Mouse (Mus musculus): ENCODE measurements around the gene Ltbr. TPM values are rescaled to one million over a fixed set of nuclear protein-coding genes. Genes with fewer than 3 reads are reported as not detected.

Gene Ltbr
- polyA plus RNA-seq (2016; fragmentation: Nextera tagmentation; extraction: Ambion mirVana): 21.0 and 22.7 TPM in 2 replicates

DNA sequence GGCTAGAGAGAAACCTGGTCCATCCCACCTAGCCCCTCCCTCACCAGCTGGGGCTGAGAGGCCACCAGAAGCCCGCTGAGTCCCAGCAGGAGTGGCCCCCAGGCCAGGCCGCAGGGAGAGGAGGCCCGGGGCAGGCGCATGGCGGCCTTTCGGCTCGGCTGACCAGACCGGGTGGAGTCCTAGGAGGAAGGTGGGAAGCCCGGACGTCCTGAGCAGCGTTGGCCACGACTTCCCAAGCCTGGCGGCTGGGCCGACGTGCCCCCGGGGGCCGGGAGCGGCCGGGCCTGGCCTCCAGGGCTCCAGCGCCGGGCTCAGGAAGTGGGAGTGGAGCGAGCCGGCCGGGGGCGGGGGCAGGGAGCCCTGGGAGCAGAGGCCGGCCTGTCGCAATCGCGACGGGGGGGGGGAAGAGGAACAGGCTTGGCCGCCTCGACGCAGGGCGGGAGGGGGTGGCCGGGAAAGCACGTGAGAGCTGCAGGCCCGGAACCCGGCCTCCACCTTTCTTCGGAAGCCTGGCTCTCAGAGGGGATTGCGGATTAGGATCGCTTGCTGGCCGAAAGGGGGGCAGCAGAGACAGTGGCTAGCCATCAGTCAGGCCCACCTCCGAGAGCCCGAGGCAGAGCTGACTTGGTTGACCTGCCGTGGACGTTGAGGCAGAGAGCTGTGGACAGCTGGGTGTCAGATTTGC is at the start of gene Ltbr:
Ltbr (minus strand) TSS at position 340 of the 685 bp plus-strand sequence.
- 2% methylated on average over 44 of the region's 46 CpGs for WGBS
- H3K4me1 ChIP-seq (replicated peaks): peaks cover 46% of the 10 kb centered on the region

DNA sequence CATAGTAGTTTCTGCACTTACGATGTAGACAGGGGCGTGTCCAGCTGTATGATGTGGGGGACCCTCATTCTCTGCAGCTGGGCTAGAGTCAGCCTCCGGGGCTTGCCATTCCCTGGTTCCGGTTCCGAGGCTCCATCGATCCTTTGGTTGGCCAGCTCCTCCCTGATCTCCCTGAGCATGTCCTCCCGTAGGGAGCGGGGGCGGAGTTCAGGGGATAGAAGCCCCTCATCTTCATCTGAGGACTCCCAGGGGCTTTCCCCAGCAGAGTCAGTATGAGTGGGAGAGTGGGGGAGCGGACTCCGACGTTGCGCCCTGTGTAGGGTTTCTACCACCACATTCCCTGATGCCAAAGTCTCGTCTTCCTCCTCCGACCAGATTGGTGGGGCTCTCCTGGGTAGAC is 49.3 kb upstream of the Ltbr start:
- H3K9me3 ChIP-seq: no peaks in the 10 kb centered on the region
- no peak for DNase-seq (ENCODE audit: low spot score)
- peak overlapping the region; percentile 32 for H3K4me3 ChIP-seq
- peaks cover 48% of the 10 kb centered on the region for H3K4me1 ChIP-seq (replicated peaks)
- peaks cover 76% of the 10 kb centered on the region for H3K27me3 ChIP-seq (ENCODE audit: insufficient read depth, poor library complexity, severe bottlenecking)
- H3K36me3 ChIP-seq: peaks cover 31% of the 10 kb centered on the region
- 10% methylated on average over 15 of the region's 15 CpGs for WGBS
- H3K27ac ChIP-seq: 0 out of 2 replicates have a peak overlapping the region, but pooled peaks have one; percentile 17

More for the DNA sequence above, at the start of gene Ltbr:
- peak; percentile 71 for DNase-seq (ENCODE audit: low spot score)
- Histone ChIP-seq H3K36me3 (peaks cover 4% of the 10 kb centered on the region; the same call in 1 of the 2 replicates), H3K27me3 (ENCODE audit: insufficient read depth, poor library complexity, severe bottlenecking) (peaks cover 40% of the 10 kb centered on the region), H3K27ac (peak within 1 kb of the TSS; percentile 92), H3K9me3 (no peaks in the 10 kb centered on the region), H3K4me3 (peak within 1 kb of the TSS; percentile 58)

- no peak for DNase-seq (ENCODE audit: low spot score)
- Histone ChIP-seq H3K27me3 (ENCODE audit: insufficient read depth, poor library complexity, severe bottlenecking) (peaks cover 75% of the 10 kb centered on the region), H3K9me3 (no peaks in the 10 kb centered on the region), H3K27ac (peak overlapping the region; percentile 50; the same call in 1 of the 2 replicates), H3K4me3 (peak overlapping the region; percentile 34), H3K4me1 (replicated peaks) (peaks cover 40% of the 10 kb centered on the region), H3K36me3 (peaks cover 41% of the 10 kb centered on the region)
- 22% methylated on average over 38 of the region's 38 CpGs for WGBS
Measured at GRCm38 (mm10) chr6:125361467-125362291, 48.0 kb upstream of the Ltbr start.

DNA sequence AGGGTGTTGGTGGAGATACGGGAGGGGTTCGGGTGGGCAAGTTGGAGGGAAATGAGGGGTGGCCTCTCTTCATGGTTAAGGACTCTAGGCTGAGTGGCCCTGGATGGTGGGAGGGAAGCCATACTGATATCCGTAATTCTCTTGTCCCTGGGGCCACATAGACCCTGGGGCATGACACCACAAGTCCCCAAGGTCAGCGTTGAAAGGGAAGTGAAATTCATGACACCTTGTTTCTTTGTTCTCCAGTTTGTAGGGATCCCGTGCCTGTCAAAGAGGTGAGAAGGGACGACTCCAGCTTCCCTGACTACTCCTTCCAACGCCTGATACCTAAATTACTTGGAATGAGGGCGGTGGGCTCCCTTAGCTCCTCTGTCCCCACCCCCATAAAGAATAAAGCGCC is 47.2 kb upstream of the Ltbr start:
- Histone ChIP-seq H3K36me3 (peaks cover 41% of the 10 kb centered on the region), H3K27me3 (ENCODE audit: insufficient read depth, poor library complexity, severe bottlenecking) (peaks cover 74% of the 10 kb centered on the region), H3K4me3 (no peak overlapping the region), H3K9me3 (no peaks in the 10 kb centered on the region), H3K27ac (no peak overlapping the region), H3K4me1 (replicated peaks) (peaks cover 45% of the 10 kb centered on the region)
- 50% methylated on average over 9 of the region's 9 CpGs for WGBS
- DNase-seq (ENCODE audit: low spot score): no peak

DNA sequence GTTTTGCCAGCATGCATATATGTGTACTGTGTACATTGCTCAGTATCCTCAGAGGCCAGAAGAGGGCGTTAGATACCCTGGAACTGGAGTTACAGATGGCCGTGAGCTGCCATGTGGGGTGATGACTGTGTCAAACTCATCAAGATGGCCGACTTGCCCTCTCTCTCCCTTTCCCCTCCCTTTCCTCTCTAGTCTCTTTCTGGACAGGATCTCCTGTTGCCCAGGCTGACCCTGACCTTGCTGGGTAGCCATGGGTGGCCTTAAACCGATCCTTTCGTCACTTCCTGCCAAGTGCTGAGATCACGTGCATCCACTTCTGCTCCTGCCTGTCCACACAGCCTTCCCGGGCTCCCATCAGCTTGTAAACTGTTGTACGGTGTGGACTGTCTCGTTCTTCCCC is 46.3 kb upstream of the Ltbr start:
- Histone ChIP-seq H3K4me1 (replicated peaks) (peaks cover 54% of the 10 kb centered on the region), H3K9me3 (no peaks in the 10 kb centered on the region), H3K4me3 (no peak overlapping the region), H3K27ac (no peak overlapping the region), H3K27me3 (ENCODE audit: insufficient read depth, poor library complexity, severe bottlenecking) (peaks cover 79% of the 10 kb centered on the region), H3K36me3 (peaks cover 41% of the 10 kb centered on the region)
- no peak for DNase-seq (ENCODE audit: low spot score)
- 58% methylated on average over 9 of the region's 9 CpGs for WGBS

- 92% methylated on average over 15 of the region's 15 CpGs for WGBS
- Histone ChIP-seq H3K9me3 (no peaks in the 10 kb centered on the region), H3K36me3 (peaks cover 41% of the 10 kb centered on the region), H3K27ac (no peak overlapping the region), H3K4me1 (replicated peaks) (peaks cover 57% of the 10 kb centered on the region), H3K4me3 (no peak overlapping the region), H3K27me3 (ENCODE audit: insufficient read depth, poor library complexity, severe bottlenecking) (peaks cover 55% of the 10 kb centered on the region)
- no peak for DNase-seq (ENCODE audit: low spot score)
Measured at GRCm38 (mm10) chr6:125357334-125357733, 43.6 kb upstream of the Ltbr start.

GRCm38 (mm10) chr6:125356264-125356663 is 42.6 kb upstream of the Ltbr start:
- no peak for DNase-seq (ENCODE audit: low spot score)
- peaks cover 32% of the 10 kb centered on the region for H3K36me3 ChIP-seq
- H3K27me3 ChIP-seq (ENCODE audit: insufficient read depth, poor library complexity, severe bottlenecking): peaks cover 50% of the 10 kb centered on the region
- H3K4me3 ChIP-seq: no peak overlapping the region
- H3K9me3 ChIP-seq: no peaks in the 10 kb centered on the region
- 39% methylated on average over 8 of the region's 8 CpGs for WGBS
- peaks cover 59% of the 10 kb centered on the region for H3K4me1 ChIP-seq (replicated peaks)
- no peak overlapping the region for H3K27ac ChIP-seq

DNA sequence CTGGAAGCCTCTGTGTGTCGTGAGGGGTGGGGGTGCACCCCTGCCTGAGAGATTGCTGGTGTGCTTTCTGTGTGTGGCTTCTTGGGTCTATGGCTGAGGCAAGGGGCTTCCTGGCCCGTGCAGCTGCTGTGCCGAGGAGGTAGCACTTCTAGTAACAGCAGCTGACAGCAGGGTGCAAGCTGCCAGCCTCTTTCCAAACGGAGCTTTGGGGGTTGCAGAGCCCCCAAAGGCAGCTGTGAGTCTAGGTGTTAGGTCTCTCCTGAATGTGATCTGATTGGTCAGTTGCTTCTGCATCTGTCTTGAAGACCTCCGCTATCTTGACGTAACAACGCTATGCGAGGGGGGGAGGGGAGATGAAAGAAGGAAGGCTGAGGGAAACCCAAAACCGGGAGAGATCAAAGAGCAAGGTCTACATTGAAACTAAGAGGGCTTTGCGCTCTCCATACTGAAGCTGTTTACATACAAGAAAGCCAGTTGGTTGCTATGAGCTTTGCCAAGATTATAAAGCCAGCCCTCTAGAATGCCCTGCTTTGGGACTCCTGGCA is 41.6 kb upstream of the Ltbr start:
- DNase-seq (ENCODE audit: low spot score): no peak
- Histone ChIP-seq H3K36me3 (peaks cover 26% of the 10 kb centered on the region), H3K4me1 (replicated peaks) (peaks cover 65% of the 10 kb centered on the region), H3K27ac (peak overlapping the region; percentile 46), H3K9me3 (no peaks in the 10 kb centered on the region), H3K27me3 (ENCODE audit: insufficient read depth, poor library complexity, severe bottlenecking) (peaks cover 46% of the 10 kb centered on the region), H3K4me3 (peak overlapping the region; percentile 16; the same call in 1 of the 2 replicates)
- 6% methylated on average over 10 of the region's 10 CpGs for WGBS

DNA sequence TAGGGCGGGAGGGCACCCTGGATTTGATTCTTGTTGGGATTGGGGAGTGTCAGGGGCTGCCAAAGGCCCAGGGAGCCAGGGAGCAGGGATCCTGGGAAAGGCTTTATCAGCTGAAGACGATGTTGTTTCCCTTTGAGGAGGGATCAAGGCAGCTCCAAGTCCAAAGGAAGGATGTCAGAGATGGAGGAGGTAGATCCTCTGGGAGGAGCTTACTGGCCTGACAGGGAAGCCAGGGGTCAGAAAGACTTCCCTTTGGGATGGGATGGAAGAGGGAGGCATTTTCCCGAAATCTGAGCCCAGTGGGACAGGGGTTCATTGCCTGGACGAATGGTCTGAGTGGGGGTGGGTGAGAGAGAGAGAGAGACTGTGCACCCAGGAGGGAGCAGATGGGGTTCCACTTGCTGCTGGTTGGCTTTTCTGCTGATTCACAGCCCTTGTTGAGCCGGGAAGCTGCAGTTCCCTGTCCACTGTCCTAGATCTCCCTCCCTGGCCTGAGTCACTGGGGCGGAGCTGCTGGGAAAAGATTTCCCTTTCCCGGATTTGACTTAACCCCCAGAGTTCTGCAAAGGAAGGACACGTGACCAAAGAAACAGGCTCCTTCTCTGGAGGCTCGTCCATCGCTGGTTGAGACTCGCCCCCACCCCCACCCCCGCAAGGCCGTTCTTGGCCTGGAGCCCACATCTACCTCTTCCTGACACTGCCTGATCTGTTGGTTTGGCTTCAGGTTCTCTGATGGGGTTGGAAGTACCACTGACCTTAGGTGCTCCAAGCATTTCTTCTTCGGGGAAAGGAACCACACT is 40.9 kb upstream of the Ltbr start:
- no peaks in the 10 kb centered on the region for H3K9me3 ChIP-seq
- H3K36me3 ChIP-seq: peaks cover 24% of the 10 kb centered on the region
- H3K4me3 ChIP-seq: peak overlapping the region; percentile 9; the same call in 1 of the 2 replicates
- H3K27me3 ChIP-seq (ENCODE audit: insufficient read depth, poor library complexity, severe bottlenecking): peaks cover 39% of the 10 kb centered on the region
- DNase-seq (ENCODE audit: low spot score): no peak
- H3K27ac ChIP-seq: peak overlapping the region; percentile 46
- H3K4me1 ChIP-seq (replicated peaks): peaks cover 69% of the 10 kb centered on the region
- 11% methylated on average over 14 of the region's 14 CpGs for WGBS

DNA sequence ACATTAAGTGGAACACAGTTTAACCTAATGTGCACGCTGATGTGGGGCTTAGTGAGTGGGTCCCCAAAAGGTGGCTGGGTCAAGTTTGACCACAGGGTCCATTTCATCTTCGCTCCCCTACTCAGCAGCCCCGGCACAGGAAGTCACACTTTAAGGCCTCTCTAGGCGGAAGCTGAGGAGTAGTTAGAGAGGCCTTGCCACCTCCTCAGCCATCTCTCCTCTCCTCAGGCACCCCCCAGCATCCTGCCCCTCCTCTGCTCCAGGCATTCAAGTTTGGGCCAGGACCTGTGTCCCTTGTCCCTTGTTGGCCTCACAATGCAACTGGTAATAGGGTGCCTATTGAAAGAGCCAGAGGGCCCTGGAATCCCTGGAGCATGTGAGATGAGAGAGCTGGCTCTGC is 40.0 kb upstream of the Ltbr start:
- H3K9me3 ChIP-seq: no peaks in the 10 kb centered on the region
- no peak overlapping the region for H3K4me3 ChIP-seq
- 82% methylated on average over 4 of the region's 4 CpGs for WGBS
- peaks cover 78% of the 10 kb centered on the region for H3K4me1 ChIP-seq (replicated peaks)
- DNase-seq (ENCODE audit: low spot score): no peak
- H3K27me3 ChIP-seq (ENCODE audit: insufficient read depth, poor library complexity, severe bottlenecking): peaks cover 38% of the 10 kb centered on the region
- H3K27ac ChIP-seq: peak overlapping the region; percentile 46; the same call in 1 of the 2 replicates
- peaks cover 16% of the 10 kb centered on the region for H3K36me3 ChIP-seq

DNA sequence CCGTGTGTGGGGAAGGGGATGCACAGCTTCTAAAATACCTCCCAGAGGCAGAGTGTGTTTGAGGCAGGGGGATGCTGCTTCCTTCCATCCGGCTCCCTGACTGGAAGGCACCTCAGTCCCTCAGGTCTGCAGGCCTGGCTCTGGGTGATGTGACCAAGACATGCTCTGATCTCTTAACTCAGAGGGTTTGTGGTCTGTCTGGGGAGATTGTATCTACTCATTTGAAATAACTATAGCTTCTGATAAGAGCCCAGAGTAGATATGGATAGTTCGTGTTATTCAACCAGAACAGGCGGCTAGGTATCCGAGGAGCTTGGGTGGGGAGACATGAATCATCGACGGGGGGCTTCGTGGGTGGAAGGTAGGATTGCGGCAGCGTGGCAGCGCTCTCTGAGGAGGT is 39.5 kb upstream of the Ltbr start:
- no peak for DNase-seq (ENCODE audit: low spot score)
- Histone ChIP-seq H3K4me3 (no peak overlapping the region), H3K27me3 (ENCODE audit: insufficient read depth, poor library complexity, severe bottlenecking) (peaks cover 42% of the 10 kb centered on the region), H3K36me3 (peaks cover 12% of the 10 kb centered on the region), H3K9me3 (no peaks in the 10 kb centered on the region), H3K4me1 (replicated peaks) (peaks cover 80% of the 10 kb centered on the region), H3K27ac (0 out of 2 replicates have a peak overlapping the region, but pooled peaks have one; percentile 12)
- WGBS: 84% methylated on average over 11 of the region's 11 CpGs

- Histone ChIP-seq H3K27ac (0 out of 2 replicates have a peak overlapping the region, but pooled peaks have one; percentile 12), H3K4me3 (no peak overlapping the region), H3K36me3 (peaks cover 8% of the 10 kb centered on the region), H3K9me3 (no peaks in the 10 kb centered on the region), H3K27me3 (ENCODE audit: insufficient read depth, poor library complexity, severe bottlenecking) (peaks cover 41% of the 10 kb centered on the region), H3K4me1 (replicated peaks) (peaks cover 80% of the 10 kb centered on the region)
- WGBS: 61% methylated on average over 4 of the region's 4 CpGs
- DNase-seq (ENCODE audit: low spot score): no peak
Measured at GRCm38 (mm10) chr6:125352811-125353210, 39.1 kb upstream of the Ltbr start.
